In genomic region chr10:22818600-22819238, GRCm38 (mm10) we compare ENCODE assay signal across 10 mouse cellular contexts. TPM values are rescaled to one million over a fixed set of nuclear protein-coding genes. Genes with fewer than 3 reads are reported as not detected.
A peak's percentile ranks its signal among the peaks of the same experiment; 100 is the strongest.
DNase-seq lines count a peak whose midpoint lies in the region; ATAC-seq lines count a peak whose summit lies in the region.
"Had no signal": no experiment of that assay in that cellular context is flagged by ENCODE, and none has a peak within 500 bp of the region (broad histone marks: within the 10 kb centered on the region; RNA-seq: fewer than 3 reads in every experiment).

No protein-coding gene starts in this region.

- H3K27me3 ChIP-seq in kidney, embryonic 16.5 days (ENCODE audit: insufficient read depth, low read length): peaks cover 3% of the 10 kb centered on the region; the same call in 1 of the 2 replicates
- peaks cover 78% of the 10 kb centered on the region for H3K27me3 ChIP-seq in embryonic facial prominence, embryonic 11.5 days (ENCODE audit: control insufficient read depth, insufficient read depth, low read length)
- peaks cover 71% of the 10 kb centered on the region for H3K27me3 ChIP-seq in heart, embryonic 16.5 days (ENCODE audit: control insufficient read depth, insufficient read depth, low read length)
- H3K27me3 ChIP-seq in liver, embryonic 16.5 days (ENCODE audit: control insufficient read depth, insufficient read depth, low read depth, low read length): peaks cover 68% of the 10 kb centered on the region

- peaks cover 33% of the 10 kb centered on the region for H3K4me1 ChIP-seq in kidney, embryonic 16.5 days (ENCODE audit: insufficient read depth, low read length)
- H3K4me1 ChIP-seq in embryonic facial prominence, embryonic 11.5 days (ENCODE audit: control insufficient read depth, insufficient read depth, low read length): peaks cover 2% of the 10 kb centered on the region
- H3K4me1 ChIP-seq in heart, embryonic 16.5 days (ENCODE audit: control insufficient read depth, insufficient read depth, low read length): peaks cover 7% of the 10 kb centered on the region
- no peaks in the 10 kb centered on the region for H3K4me1 ChIP-seq in liver, embryonic 16.5 days (ENCODE audit: control insufficient read depth, low read depth, low read length)

- peak overlapping the region; percentile 53 for H3K4me2 ChIP-seq in kidney, embryonic 16.5 days (replicated peaks; ENCODE audit: low read depth, low read length)
- H3K4me2 ChIP-seq in embryonic facial prominence, embryonic 11.5 days (ENCODE audit: low read depth, low read length): no peak overlapping the region
- H3K4me2 ChIP-seq in heart, embryonic 16.5 days (ENCODE audit: low read depth, low read length): peak overlapping the region; percentile 53
- no peak overlapping the region for H3K4me2 ChIP-seq in liver, embryonic 16.5 days (ENCODE audit: low read depth, low read length)
- H3K4me2 ChIP-seq: hindbrain, embryonic 15.5 days had no signal

- peak overlapping the region; percentile 96 for H3K27ac ChIP-seq in kidney, embryonic 16.5 days (ENCODE audit: low read length)
- no peak overlapping the region for H3K27ac ChIP-seq in embryonic facial prominence, embryonic 11.5 days (replicated peaks; ENCODE audit: low read depth, low read length)
- peak overlapping the region; percentile 79 for H3K27ac ChIP-seq in heart, embryonic 16.5 days (ENCODE audit: low read length)
- no peak overlapping the region for H3K27ac ChIP-seq in liver, embryonic 16.5 days (ENCODE audit: low read length)
- H3K27ac ChIP-seq: hindbrain, embryonic 15.5 days; liver, embryonic 14.5 days had no signal

- peak overlapping the region; percentile 96 for H3K9ac ChIP-seq in kidney, embryonic 16.5 days (replicated peaks; ENCODE audit: low read length)
- no peak overlapping the region for H3K9ac ChIP-seq in embryonic facial prominence, embryonic 11.5 days (replicated peaks; ENCODE audit: low read length)
- H3K9ac ChIP-seq in heart, embryonic 16.5 days (ENCODE audit: low read length): peak overlapping the region; percentile 73
- no peak overlapping the region for H3K9ac ChIP-seq in liver, embryonic 16.5 days (ENCODE audit: low read depth, low read length)
- H3K9ac ChIP-seq: hindbrain, embryonic 15.5 days; liver, embryonic 14.5 days had no signal

- H3K4me3 ChIP-seq in kidney, embryonic 16.5 days (ENCODE audit: low read length): peak overlapping the region; percentile 73
- peak overlapping the region; percentile 14; the same call in 1 of the 2 replicates for H3K4me3 ChIP-seq in embryonic facial prominence, embryonic 11.5 days (ENCODE audit: low read depth, low read length)
- H3K4me3 ChIP-seq in heart, embryonic 16.5 days (ENCODE audit: low read length): peak overlapping the region; percentile 55
- H3K4me3 ChIP-seq in liver, embryonic 16.5 days (ENCODE audit: low read depth, low read length): peak overlapping the region; percentile 8; the same call in 1 of the 2 replicates
- H3K4me3 ChIP-seq: hindbrain, embryonic 15.5 days had no signal

- WGBS in kidney, embryonic 16.5 days: 2% methylated on average over 12 of the region's 12 CpGs
- WGBS in embryonic facial prominence, embryonic 11.5 days: under 1% methylated on average over 12 of the region's 12 CpGs
- WGBS in heart, embryonic 16.5 days: 3% methylated on average over 12 of the region's 12 CpGs
- WGBS in liver, embryonic 16.5 days (ENCODE audit: insufficient replicate concordance): 3% methylated on average over 12 of the region's 12 CpGs

- H3K36me3 ChIP-seq in kidney, embryonic 16.5 days (ENCODE audit: insufficient read depth, low read length): 0 out of 2 replicates have a peak, but pooled peaks cover 4% of the 10 kb centered on the region
- H3K36me3 ChIP-seq in embryonic facial prominence, embryonic 11.5 days (replicated peaks; ENCODE audit: control insufficient read depth, insufficient read depth, low read depth, low read length): no peaks in the 10 kb centered on the region
- H3K36me3 ChIP-seq in heart, embryonic 16.5 days (ENCODE audit: control insufficient read depth, insufficient read depth): no peaks in the 10 kb centered on the region
- H3K36me3 ChIP-seq in liver, embryonic 16.5 days (ENCODE audit: control insufficient read depth, insufficient read depth): no peaks in the 10 kb centered on the region
- H3K36me3 ChIP-seq: hindbrain, embryonic 15.5 days had no signal

- no peaks in the 10 kb centered on the region for H3K9me3 ChIP-seq in kidney, embryonic 16.5 days (ENCODE audit: low read length)
- no peaks in the 10 kb centered on the region for H3K9me3 ChIP-seq in embryonic facial prominence, embryonic 11.5 days (replicated peaks; ENCODE audit: control insufficient read depth, low read length)
- H3K9me3 ChIP-seq in heart, embryonic 16.5 days (replicated peaks; ENCODE audit: control insufficient read depth, low read length): no peaks in the 10 kb centered on the region
- no peaks in the 10 kb centered on the region for H3K9me3 ChIP-seq in liver, embryonic 16.5 days (replicated peaks; ENCODE audit: control insufficient read depth, low read length)
- H3K9me3 ChIP-seq: hindbrain, embryonic 15.5 days had no signal

- ATAC-seq in kidney, embryonic 16.5 days (ENCODE audit: low FRiP score, low TSS enrichment): no peak
- no peak for ATAC-seq in embryonic facial prominence, embryonic 11.5 days (replicated peaks; ENCODE audit: insufficient number of reproducible peaks, low FRiP score, low TSS enrichment, low read depth)
- no peak for ATAC-seq in heart, embryonic 16.5 days (replicated peaks; ENCODE audit: extremely low read depth, insufficient read depth, low FRiP score)
- no peak for ATAC-seq in liver, embryonic 16.5 days (ENCODE audit: low read depth)

- no peak for DNase-seq in kidney, postnatal 36 days
- DNase-seq in embryonic facial prominence, embryonic 11.5 days (ENCODE audit: low spot score): peak; percentile 35
- DNase-seq in thymus, postnatal 10 days (ENCODE audit: low spot score in 2 of 2): no peak
- DNase-seq in cerebellum, adult 8-10 months: no peak
- DNase-seq in cerebellum, adult 11-12 months: no peak

RNA-seq across cellular contexts. Expression of gene Tcf21, which starts 1.3 kb away (rescaled TPM):
- 357 and 367 TPM in 2 replicates for polyA plus RNA-seq in kidney, embryonic 16.5 days (2015; fragmentation: Nextera tagmentation; extraction: Ambion mirVana)
- polyA plus RNA-seq in embryonic facial prominence, embryonic 11.5 days (2014; fragmentation: Nextera tagmentation; extraction: Ambion mirVana): 3.2 and 3.5 TPM in 2 replicates
- polyA plus RNA-seq in heart, embryonic 16.5 days (2015; fragmentation: Nextera tagmentation; extraction: Ambion mirVana): 51.4 and 67.7 TPM in 2 replicates
- 4.7 and 5.5 TPM in 2 replicates for polyA plus RNA-seq in liver, embryonic 16.5 days (2015; fragmentation: Nextera tagmentation; extraction: Ambion mirVana)

Comparison
In these comparisons a context has a peak if more than half of its experiments do, and no peak if none do; other contexts are left out.
1. H3K27ac ChIP-seq: peak in kidney, embryonic 16.5 days (single experiment) and heart, embryonic 16.5 days (single experiment); none in embryonic facial prominence, embryonic 11.5 days (single experiment) and liver, embryonic 16.5 days (single experiment).
2. H3K4me2 ChIP-seq: peak in kidney, embryonic 16.5 days (single experiment) and heart, embryonic 16.5 days (single experiment); none in embryonic facial prominence, embryonic 11.5 days (single experiment) and liver, embryonic 16.5 days (single experiment).
3. H3K4me3 ChIP-seq: peak in every context shown above with its lines; median percentile 73 in kidney, embryonic 16.5 days; 55 in heart, embryonic 16.5 days; 14 in embryonic facial prominence, embryonic 11.5 days; 8 in liver, embryonic 16.5 days.
4. H3K9ac ChIP-seq: peak in kidney, embryonic 16.5 days (single experiment) and heart, embryonic 16.5 days (single experiment); none in embryonic facial prominence, embryonic 11.5 days (single experiment) and liver, embryonic 16.5 days (single experiment).